Mouse (Mus musculus) mouse trophoblast stem cell (cell line): ENCODE data around the gene Fbxl21.

ENCODE experiments used
- in situ Hi-C, 2 experiments: fragments of 300-500 bp; cut with MseI, MboI; formaldehyde crosslinking; loops; 2 replicates in 1 of 2; 3 replicates in 1 of 2; pipeline ENCODE4 v1.15.1; 2025

Gene Fbxl21

GRCm38 (mm10) chr13:56580450-56580849, 58.2 kb downstream of the Fbxl21 start:
- in situ Hi-C loops: no loop called here

- in situ Hi-C loops: no loop called here
Observed at GRCm38 (mm10) chr13:56581512-56581911, 59.2 kb downstream of the Fbxl21 start.

GRCm38 (mm10) chr13:56581961-56582434, 59.7 kb downstream of the Fbxl21 start:
- in situ Hi-C loops: no loop called here

GRCm38 (mm10) chr13:56582720-56583119, 60.4 kb downstream of the Fbxl21 start:
- in situ Hi-C loops: no loop called here

GRCm38 (mm10) chr13:56586046-56586445, 63.8 kb downstream of the Fbxl21 start:
- in situ Hi-C loops: no loop called here
